Mouse (Mus musculus) neural tube, embryonic 12.5 days (tissue): Measurements from ENCODE around the gene Tmem156. TPM values are rescaled to one million over a fixed set of nuclear protein-coding genes. Genes with fewer than 3 reads are reported as not detected.

Experiments used
- ATAC-seq: fragments of 200-750 bp; cut with Nextera tagmentation; 2 replicates; pipeline ENCODE4 v1.8.0; 2017; ENCODE audit warnings: low read depth, mild to moderate bottlenecking, moderate TSS enrichment, moderate library complexity; ENCODE audit not compliant: low FRiP score
- H3K27ac ChIP-seq: fragments of 300-500 bp; sonication (generic); 2 replicates; pipeline ENCODE4 v1.5.1; 2016
- H3K27me3 ChIP-seq: fragments of 300-500 bp; sonication (generic); replicated peaks from 2 replicates; pipeline ENCODE4 v1.6.1; 2016; ENCODE audit warnings: mild to moderate bottlenecking
- H3K36me3 ChIP-seq: fragments of 300-500 bp; sonication (generic); 2 replicates; pipeline ENCODE4 v1.6.1; 2016; ENCODE audit warnings: mild to moderate bottlenecking
- H3K4me1 ChIP-seq: fragments of 300-500 bp; sonication (generic); 2 replicates; pipeline ENCODE4 v1.6.1; 2016
- H3K4me2 ChIP-seq: fragments of 300-500 bp; sonication (generic); replicated peaks from 2 replicates; pipeline ENCODE4 v1.6.1; 2016; ENCODE audit warnings: mild to moderate bottlenecking
- H3K4me3 ChIP-seq: fragments of 300-500 bp; sonication (generic); 2 replicates; pipeline ENCODE4 v1.5.1; 2016
- H3K9ac ChIP-seq: fragments of 300-500 bp; sonication (generic); 2 replicates; pipeline ENCODE4 v1.6.1; 2016; ENCODE audit warnings: mild to moderate bottlenecking
- H3K9me3 ChIP-seq: fragments of 300-500 bp; sonication (generic); 2 replicates; pipeline ENCODE4 v1.6.1; 2016; ENCODE audit warnings: mild to moderate bottlenecking
- WGBS: fragments of 180-500 bp; shearing (Covaris S2); methylation state at CpG from one replicate; pipeline ENCODE4 v1.1.7; 2016; 5-methylcytosine and 5-hydroxymethylcytosine counted together
- polyA plus RNA-seq: library from polyadenylated mRNA; unstranded; fragments of >200 nt; fragmentation: Nextera tagmentation; extraction: Ambion mirVana; gene quantifications from 2 replicates; pipeline ENCODE4 v1.2.1, GENCODE M21; 2016

Gene Tmem156
- polyA plus RNA-seq: 0.19 and 0.20 TPM in 2 replicates

- Histone ChIP-seq H3K4me1 (no peaks in the 10 kb centered on the region), H3K27me3 (no peaks in the 10 kb centered on the region), H3K27ac (no peak within 1 kb of the TSS), H3K4me2 (no peak within 1 kb of the TSS), H3K4me3 (no peak within 1 kb of the TSS), H3K9ac (no peak within 1 kb of the TSS), H3K36me3 (no peaks in the 10 kb centered on the region), H3K9me3 (no peaks in the 10 kb centered on the region)
- no peak for ATAC-seq
- 79% methylated on average over 5 of the region's 5 CpGs for WGBS
Measured at GRCm38 (mm10) chr5:65091921-65092320, at the start of gene Tmem156. Gene Tmem156, minus strand, starts transcription at chr5:65092132.

GRCm38 (mm10) chr5:65141242-65141641 lies 49.3 kb upstream of the Tmem156 start:
- Histone ChIP-seq H3K27ac (no peak overlapping the region), H3K27me3 (no peaks in the 10 kb centered on the region), H3K4me2 (no peak overlapping the region), H3K4me3 (no peak overlapping the region), H3K36me3 (peaks cover 16% of the 10 kb centered on the region), H3K9me3 (no peaks in the 10 kb centered on the region), H3K9ac (no peak overlapping the region), H3K4me1 (no peaks in the 10 kb centered on the region)
- ATAC-seq: no peak
- WGBS: 90% methylated on average over 8 of the region's 8 CpGs

GRCm38 (mm10) chr5:65137073-65137472 lies 45.1 kb upstream of the Tmem156 start:
- Histone ChIP-seq H3K4me1 (no peaks in the 10 kb centered on the region), H3K27me3 (no peaks in the 10 kb centered on the region), H3K9ac (no peak overlapping the region), H3K36me3 (peaks cover under 1% of the 10 kb centered on the region; the same call in 1 of the 2 replicates), H3K9me3 (no peaks in the 10 kb centered on the region), H3K4me2 (no peak overlapping the region), H3K27ac (no peak overlapping the region), H3K4me3 (no peak overlapping the region)
- ATAC-seq: no peak
- 92% methylated on average over 6 of the region's 6 CpGs for WGBS

GRCm38 (mm10) chr5:65136159-65136558 lies 44.2 kb upstream of the Tmem156 start:
- Histone ChIP-seq H3K9me3 (no peaks in the 10 kb centered on the region), H3K9ac (no peak overlapping the region), H3K36me3 (no peaks in the 10 kb centered on the region; the same call in 1 of the 2 replicates), H3K4me1 (no peaks in the 10 kb centered on the region), H3K27me3 (no peaks in the 10 kb centered on the region), H3K27ac (no peak overlapping the region), H3K4me2 (no peak overlapping the region), H3K4me3 (no peak overlapping the region)
- WGBS: 86% methylated on average over 7 of the region's 7 CpGs
- ATAC-seq: no peak

- peak; percentile 58 for ATAC-seq
- Histone ChIP-seq H3K4me2 (peak overlapping the region; percentile 70), H3K4me3 (peak overlapping the region; percentile 51), H3K9me3 (no peaks in the 10 kb centered on the region), H3K27ac (peak overlapping the region; percentile 68), H3K27me3 (no peaks in the 10 kb centered on the region), H3K4me1 (peaks cover 6% of the 10 kb centered on the region), H3K9ac (peak overlapping the region; percentile 70), H3K36me3 (no peaks in the 10 kb centered on the region)
- 7% methylated on average over 20 of the region's 20 CpGs for WGBS
Measured at GRCm38 (mm10) chr5:65131211-65131879, 39.4 kb upstream of the Tmem156 start.

GRCm38 (mm10) chr5:65130528-65131210 lies 38.7 kb upstream of the Tmem156 start:
- Histone ChIP-seq H3K4me3 (peak overlapping the region; percentile 51), H3K4me1 (peaks cover 6% of the 10 kb centered on the region), H3K27ac (peak overlapping the region; percentile 68; the same call in 1 of the 2 replicates), H3K36me3 (no peaks in the 10 kb centered on the region), H3K9me3 (no peaks in the 10 kb centered on the region), H3K4me2 (peak overlapping the region; percentile 70), H3K9ac (peak overlapping the region; percentile 70; the same call in 1 of the 2 replicates), H3K27me3 (no peaks in the 10 kb centered on the region)
- 2% methylated on average over 12 of the region's 12 CpGs for WGBS
- peak; percentile 94 for ATAC-seq

GRCm38 (mm10) chr5:65128481-65128880 lies 36.5 kb upstream of the Tmem156 start:
- Histone ChIP-seq H3K9me3 (no peaks in the 10 kb centered on the region), H3K36me3 (no peaks in the 10 kb centered on the region), H3K27ac (no peak overlapping the region), H3K9ac (no peak overlapping the region), H3K27me3 (no peaks in the 10 kb centered on the region), H3K4me3 (no peak overlapping the region), H3K4me2 (no peak overlapping the region), H3K4me1 (peaks cover 6% of the 10 kb centered on the region)
- ATAC-seq: no peak
- 91% methylated on average over 2 of the region's 2 CpGs for WGBS

- ATAC-seq: no peak
- WGBS: 95% methylated on average over 1 of the region's 1 CpGs
- peaks cover 6% of the 10 kb centered on the region for H3K4me1 ChIP-seq
Measured at GRCm38 (mm10) chr5:65126137-65126536, 34.2 kb upstream of the Tmem156 start.

GRCm38 (mm10) chr5:65122616-65123015 lies 30.7 kb upstream of the Tmem156 start:
- Histone ChIP-seq H3K4me3 (no peak overlapping the region), H3K27me3 (no peaks in the 10 kb centered on the region), H3K9me3 (no peaks in the 10 kb centered on the region), H3K9ac (no peak overlapping the region), H3K27ac (no peak overlapping the region), H3K4me1 (no peaks in the 10 kb centered on the region), H3K4me2 (no peak overlapping the region), H3K36me3 (no peaks in the 10 kb centered on the region)
- no peak for ATAC-seq
- whole genome bisulfite sequencing: 91% methylated on average over 3 of the region's 3 CpGs

More at GRCm38 (mm10) chr5:65126137-65126536, 34.2 kb upstream of the Tmem156 start:
- Histone ChIP-seq H3K27ac (no peak overlapping the region), H3K36me3 (no peaks in the 10 kb centered on the region), H3K4me3 (no peak overlapping the region), H3K9me3 (no peaks in the 10 kb centered on the region), H3K27me3 (no peaks in the 10 kb centered on the region), H3K9ac (no peak overlapping the region), H3K4me2 (no peak overlapping the region)

GRCm38 (mm10) chr5:65119918-65120317 lies 28.0 kb upstream of the Tmem156 start:
- H3K9ac ChIP-seq: no peak overlapping the region
- no peak overlapping the region for H3K27ac ChIP-seq
- WGBS: 66% methylated on average over 3 of the region's 3 CpGs
- no peaks in the 10 kb centered on the region for H3K27me3 ChIP-seq
- H3K9me3 ChIP-seq: no peaks in the 10 kb centered on the region
- peaks cover 4% of the 10 kb centered on the region for H3K36me3 ChIP-seq
- no peak for ATAC-seq
- H3K4me1 ChIP-seq: no peaks in the 10 kb centered on the region
- H3K4me2 ChIP-seq: no peak overlapping the region
- H3K4me3 ChIP-seq: no peak overlapping the region

GRCm38 (mm10) chr5:65119495-65119894 lies 27.6 kb upstream of the Tmem156 start:
- H3K4me1 ChIP-seq: no peaks in the 10 kb centered on the region
- no peak for ATAC-seq
- no peaks in the 10 kb centered on the region for H3K27me3 ChIP-seq
- H3K9me3 ChIP-seq: no peaks in the 10 kb centered on the region
- WGBS: 85% methylated on average over 1 of the region's 1 CpGs
- H3K4me3 ChIP-seq: no peak overlapping the region
- no peak overlapping the region for H3K4me2 ChIP-seq
- H3K36me3 ChIP-seq: peaks cover 4% of the 10 kb centered on the region
- H3K27ac ChIP-seq: no peak overlapping the region
- no peak overlapping the region for H3K9ac ChIP-seq

- 95% methylated on average over 2 of the region's 2 CpGs for WGBS
Measured at GRCm38 (mm10) chr5:65116789-65117188, 24.9 kb upstream of the Tmem156 start.

More at GRCm38 (mm10) chr5:65116789-65117188, 24.9 kb upstream of the Tmem156 start:
- Histone ChIP-seq H3K27me3 (no peaks in the 10 kb centered on the region), H3K4me1 (no peaks in the 10 kb centered on the region), H3K27ac (no peak overlapping the region), H3K36me3 (peaks cover 4% of the 10 kb centered on the region), H3K9me3 (no peaks in the 10 kb centered on the region), H3K4me3 (no peak overlapping the region), H3K4me2 (no peak overlapping the region), H3K9ac (no peak overlapping the region)
- ATAC-seq: no peak
